Mouse (Mus musculus) heart, embryonic 13.5 days (tissue): Measurements from ENCODE around the gene Rtp2. TPM values are rescaled to one million over a fixed set of nuclear protein-coding genes. Genes with fewer than 3 reads are reported as not detected.

Source experiments
- ATAC-seq: fragments of 200-750 bp; cut with Nextera tagmentation; 2 replicates; pipeline ENCODE4 v1.8.0; 2017; ENCODE audit warnings: moderate TSS enrichment; ENCODE audit not compliant: insufficient number of reproducible peaks, low FRiP score, low TSS enrichment; ENCODE audit errors: extremely low read depth
- H3K27ac ChIP-seq: fragments of 300-500 bp; sonication (generic); replicated peaks from 2 replicates; pipeline ENCODE4 v1.5.1; 2015; ENCODE audit warnings: moderate library complexity, mild to moderate bottlenecking, inconsistent platforms
- H3K27me3 ChIP-seq: fragments of 300-500 bp; sonication (generic); replicated peaks from 2 replicates; pipeline ENCODE4 v1.6.1; 2015; ENCODE audit warnings: mild to moderate bottlenecking, inconsistent platforms
- H3K36me3 ChIP-seq: fragments of 300-500 bp; sonication (generic); 2 replicates; pipeline ENCODE4 v1.6.1; 2015; ENCODE audit warnings: mild to moderate bottlenecking, inconsistent platforms
- H3K4me1 ChIP-seq: fragments of 300-500 bp; sonication (generic); 2 replicates; pipeline ENCODE4 v1.6.1; 2015; ENCODE audit warnings: inconsistent platforms
- H3K4me2 ChIP-seq: fragments of 300-500 bp; sonication (generic); 2 replicates; pipeline ENCODE4 v1.6.1; 2015; ENCODE audit warnings: inconsistent platforms, mild to moderate bottlenecking, moderate library complexity
- H3K4me3 ChIP-seq: fragments of 300-500 bp; sonication (generic); 2 replicates; pipeline ENCODE4 v1.5.1; 2015; ENCODE audit warnings: moderate library complexity, mild to moderate bottlenecking, inconsistent platforms
- H3K9ac ChIP-seq: fragments of 300-500 bp; sonication (generic); 2 replicates; pipeline ENCODE4 v1.6.1; 2015; ENCODE audit warnings: inconsistent platforms, mild to moderate bottlenecking, moderate library complexity
- H3K9me3 ChIP-seq: fragments of 300-500 bp; sonication (generic); 2 replicates; pipeline ENCODE4 v1.6.1; 2016; ENCODE audit warnings: inconsistent platforms
- WGBS: fragments of 180-500 bp; shearing (Covaris S2); methylation state at CpG from one replicate; pipeline ENCODE4 v1.1.7; 2015; ENCODE audit warnings: mixed read lengths; 5-methylcytosine and 5-hydroxymethylcytosine counted together
- polyA plus RNA-seq: library from polyadenylated mRNA; unstranded; fragments of >200 nt; fragmentation: Nextera tagmentation; extraction: Ambion mirVana; gene quantifications from 2 replicates; pipeline ENCODE4 v1.2.1, GENCODE M21; 2015

Rtp2 gene
- polyA plus RNA-seq, 1 experiment from 2014 or later = not detected

DNA sequence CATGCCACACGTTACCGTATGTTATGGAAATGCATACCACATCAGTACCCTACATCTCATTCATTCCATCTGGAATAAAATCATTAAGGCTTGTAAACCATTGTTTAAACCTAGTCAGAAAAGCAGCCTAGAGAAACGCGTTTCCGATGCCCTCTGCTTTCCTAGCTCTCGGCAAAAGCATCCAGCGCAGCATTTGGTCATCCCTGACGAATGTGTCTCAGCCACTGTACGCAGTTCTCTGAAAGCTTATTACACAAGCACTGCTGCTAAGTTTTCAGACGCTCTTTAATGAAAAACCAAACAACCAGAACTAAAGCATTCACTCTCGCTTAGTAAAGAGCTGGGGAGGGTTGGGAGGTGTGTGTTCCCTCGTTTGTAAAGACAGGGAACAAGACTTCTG is 47.1 kb downstream of the Rtp2 start:
- H3K27ac ChIP-seq = no peak overlapping the region
- H3K4me3 ChIP-seq = no peak overlapping the region
- ATAC-seq = no peak
- no peak overlapping the region for H3K9ac ChIP-seq
- 75% methylated on average over 12 of the region's 12 CpGs for WGBS
- H3K27me3 ChIP-seq = peaks cover 8% of the 10 kb centered on the region
- no peaks in the 10 kb centered on the region for H3K36me3 ChIP-seq
- no peak overlapping the region for H3K4me2 ChIP-seq
- H3K4me1 ChIP-seq = no peaks in the 10 kb centered on the region
- H3K9me3 ChIP-seq = no peaks in the 10 kb centered on the region

Other genes starting within 250 kb of the Rtp2 start
- 0.21 TPM in 1 of 2 replicates, not detected in the other for gene Sst, start 41.4 kb downstream of the Rtp2 start, polyA plus RNA-seq
- not detected in 2 replicates for gene Gm37419, start 56.1 kb upstream of the Rtp2 start, polyA plus RNA-seq
- 0.24 and 0.29 TPM in 2 replicates for gene Bcl6, start 56.5 kb upstream of the Rtp2 start, polyA plus RNA-seq